Mouse (Mus musculus) hindbrain, embryonic 14.5 days (tissue): ENCODE data around the gene Alk. TPM values are rescaled to one million over a fixed set of nuclear protein-coding genes. Genes with fewer than 3 reads are reported as not detected.

ENCODE experiments used
- ATAC-seq: fragments of 200-750 bp; cut with Nextera tagmentation; 2 replicates; pipeline ENCODE4 v1.8.0; 2017; ENCODE audit warnings: moderate number of reproducible peaks, mild to moderate bottlenecking, moderate TSS enrichment, moderate library complexity; ENCODE audit not compliant: low FRiP score
- DNase-seq: peaks from one replicate; pipeline ENCODE4 v3.0.0-alpha.2; 2015; ENCODE audit warnings: low spot score
- H3K27ac ChIP-seq: fragments of 300-500 bp; sonication (generic); 2 replicates; pipeline ENCODE4 v1.5.1; 2014; ENCODE audit warnings: mild to moderate bottlenecking, moderate library complexity
- H3K27me3 ChIP-seq: fragments of 300-500 bp; sonication (generic); 2 replicates; pipeline ENCODE4 v1.6.1; 2014; ENCODE audit warnings: mild to moderate bottlenecking, low read length, mixed read lengths; ENCODE audit not compliant: control insufficient read depth, insufficient read depth
- H3K36me3 ChIP-seq: fragments of 300-500 bp; sonication (generic); replicated peaks from 2 replicates; pipeline ENCODE4 v1.6.1; 2014; ENCODE audit not compliant: control insufficient read depth, insufficient read depth
- H3K4me1 ChIP-seq: fragments of 300-500 bp; sonication (generic); replicated peaks from 2 replicates; pipeline ENCODE4 v1.6.1; 2014; ENCODE audit warnings: antibody characterized with exemption, low read length, mixed read lengths; ENCODE audit not compliant: control insufficient read depth, insufficient read depth
- H3K4me2 ChIP-seq: fragments of 300-500 bp; sonication (generic); replicated peaks from 2 replicates; pipeline ENCODE4 v1.6.1; 2014; ENCODE audit warnings: mild to moderate bottlenecking, moderate library complexity
- H3K4me3 ChIP-seq: fragments of 300-500 bp; sonication (generic); replicated peaks from 2 replicates; pipeline ENCODE4 v1.5.1; 2014; ENCODE audit warnings: mild to moderate bottlenecking, low read length
- H3K9ac ChIP-seq: fragments of 300-500 bp; sonication (generic); 2 replicates; pipeline ENCODE4 v1.6.1; 2014
- H3K9me3 ChIP-seq: fragments of 300-500 bp; sonication (generic); 2 replicates; pipeline ENCODE4 v1.6.1; 2016; ENCODE audit warnings: low read length; ENCODE audit not compliant: control insufficient read depth
- WGBS: fragments of 180-500 bp; shearing (Covaris S2); extraction: QIAGEN DNeasy Blood & Tissue Kit; methylation state at CpG from one replicate; pipeline ENCODE4 v1.1.7; 2014; 5-methylcytosine and 5-hydroxymethylcytosine counted together
- polyA plus RNA-seq: library from polyadenylated mRNA; unstranded; fragments of >200 nt; fragmentation: Nextera tagmentation; extraction: Ambion mirVana; gene quantifications from 2 replicates; pipeline ENCODE4 v1.2.1, GENCODE M21; 2014

Alk gene
- polyA plus RNA-seq, 1 experiment from 2014 or later = 3.2 TPM

DNA sequence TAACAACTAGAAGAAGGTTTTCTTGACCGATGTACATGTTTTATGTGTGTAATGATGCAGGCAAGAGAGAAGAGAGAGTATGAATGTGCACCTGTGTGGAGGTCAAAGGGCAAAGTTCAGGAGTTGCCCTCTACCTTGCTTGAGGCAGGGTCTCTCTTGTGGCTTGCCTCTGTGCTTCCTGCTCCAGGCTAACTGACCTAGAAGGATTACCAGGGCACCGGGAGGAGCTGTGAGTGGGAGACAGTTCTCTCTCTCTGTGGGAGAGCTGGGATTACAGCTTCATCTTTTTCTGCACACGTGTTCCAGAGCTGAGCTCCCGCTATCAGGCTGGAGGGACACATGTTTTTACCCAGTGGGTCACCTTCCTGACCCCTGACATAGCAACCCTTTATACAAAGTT lies 127.5 kb downstream of the Alk start:
- H3K4me1 ChIP-seq = peaks cover 3% of the 10 kb centered on the region; the same call in 1 of the 2 replicates
- no peak for ATAC-seq
- DNase-seq = no peak
- no peak overlapping the region for H3K27ac ChIP-seq
- no peaks in the 10 kb centered on the region for H3K9me3 ChIP-seq
- 59% methylated on average over 4 of the region's 4 CpGs for WGBS
- H3K4me2 ChIP-seq = no peak overlapping the region
- H3K36me3 ChIP-seq = no peaks in the 10 kb centered on the region
- H3K9ac ChIP-seq = no peak overlapping the region
- no peaks in the 10 kb centered on the region for H3K27me3 ChIP-seq
- H3K4me3 ChIP-seq = no peak overlapping the region

- Histone ChIP-seq H3K4me1 (peaks cover 3% of the 10 kb centered on the region; the same call in 1 of the 2 replicates), H3K27me3 (no peaks in the 10 kb centered on the region), H3K4me2 (no peak overlapping the region), H3K36me3 (no peaks in the 10 kb centered on the region), H3K4me3 (no peak overlapping the region), H3K27ac (no peak overlapping the region), H3K9me3 (no peaks in the 10 kb centered on the region), H3K9ac (no peak overlapping the region)
- ATAC-seq = peak; percentile 64; the same call in 1 of the 2 replicates
- 32% methylated on average over 5 of the region's 5 CpGs for WGBS
- DNase-seq = peak; percentile 39
Observed at GRCm38 (mm10) chr17:72474166-72474565, 130.3 kb downstream of the Alk start.

DNA sequence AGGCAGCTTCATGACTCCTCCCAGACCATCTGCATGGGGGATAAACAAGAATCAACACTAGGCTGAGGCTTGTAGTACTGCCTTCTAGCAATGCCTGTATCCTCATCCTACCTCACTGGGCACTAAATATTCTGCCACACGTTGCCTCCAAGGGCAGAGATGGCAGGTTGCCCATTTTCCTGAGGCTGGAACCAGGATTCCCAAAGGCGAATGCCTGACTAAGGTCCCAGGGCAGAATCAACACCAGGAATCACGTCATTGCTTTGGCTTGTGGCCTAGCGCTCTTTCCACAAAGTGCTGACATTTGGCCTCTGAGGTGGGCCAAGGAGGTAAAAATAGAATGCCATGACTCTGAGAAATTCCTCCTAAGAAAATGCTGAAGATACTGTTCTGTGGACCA lies 155.9 kb downstream of the Alk start:
- DNase-seq (no peak), ATAC-seq (no peak)
- Histone ChIP-seq H3K9ac (no peak overlapping the region), H3K27ac (no peak overlapping the region), H3K27me3 (no peaks in the 10 kb centered on the region), H3K4me2 (no peak overlapping the region), H3K4me1 (no peaks in the 10 kb centered on the region), H3K36me3 (no peaks in the 10 kb centered on the region), H3K9me3 (no peaks in the 10 kb centered on the region), H3K4me3 (no peak overlapping the region)
- WGBS = 82% methylated on average over 4 of the region's 4 CpGs

DNA sequence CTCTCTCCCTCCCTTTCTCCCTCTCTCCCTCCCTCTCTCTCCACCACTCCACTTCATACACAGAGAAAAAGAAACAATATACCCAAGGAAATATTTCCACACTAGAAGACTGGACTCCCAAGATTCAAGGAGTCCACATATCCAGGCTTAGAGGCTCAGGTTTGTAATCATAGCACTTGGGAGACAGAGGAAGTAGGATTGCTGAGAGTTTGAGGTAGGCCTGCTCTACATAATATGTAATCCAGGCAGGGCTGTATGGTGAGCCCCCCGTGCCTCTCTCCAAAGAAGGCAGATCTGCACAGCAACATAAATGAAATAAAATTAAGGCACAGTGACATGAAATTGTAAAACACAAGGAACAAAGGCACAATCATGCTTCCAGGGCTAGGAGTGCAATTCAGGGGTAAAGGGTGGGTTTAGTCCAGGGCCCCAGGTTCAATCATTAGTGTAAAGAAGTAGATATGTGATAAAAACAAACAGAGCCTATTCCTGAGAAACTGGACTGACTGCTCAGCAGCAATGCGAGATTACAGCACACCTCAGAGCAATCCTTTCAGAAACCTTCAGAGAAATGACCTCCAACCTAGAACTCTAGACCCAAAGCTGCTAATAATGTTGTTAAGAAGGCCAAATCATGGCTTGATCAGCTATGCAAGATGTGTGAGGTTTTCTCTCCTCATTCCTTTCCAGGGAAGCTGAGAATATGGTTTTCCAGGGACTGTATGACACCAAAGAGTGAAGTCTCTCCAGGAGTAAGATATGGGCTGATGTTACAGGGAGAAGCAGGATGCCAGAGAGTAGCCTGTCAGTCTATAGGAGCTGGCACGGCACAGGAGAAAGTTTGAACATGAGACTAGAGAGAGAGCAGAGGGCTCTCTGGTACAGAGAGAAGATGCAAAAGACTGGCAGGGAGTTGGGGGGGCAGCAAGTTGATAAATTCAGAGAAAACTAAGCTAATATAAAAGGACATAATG lies 158.9 kb downstream of the Alk start:
- Histone ChIP-seq H3K36me3 (no peaks in the 10 kb centered on the region), H3K27me3 (no peaks in the 10 kb centered on the region), H3K9ac (no peak overlapping the region), H3K4me1 (no peaks in the 10 kb centered on the region), H3K9me3 (no peaks in the 10 kb centered on the region), H3K4me3 (no peak overlapping the region), H3K4me2 (no peak overlapping the region), H3K27ac (no peak overlapping the region)
- WGBS = 74% methylated on average over 3 of the region's 3 CpGs
- no peak for ATAC-seq
- no peak for DNase-seq

DNA sequence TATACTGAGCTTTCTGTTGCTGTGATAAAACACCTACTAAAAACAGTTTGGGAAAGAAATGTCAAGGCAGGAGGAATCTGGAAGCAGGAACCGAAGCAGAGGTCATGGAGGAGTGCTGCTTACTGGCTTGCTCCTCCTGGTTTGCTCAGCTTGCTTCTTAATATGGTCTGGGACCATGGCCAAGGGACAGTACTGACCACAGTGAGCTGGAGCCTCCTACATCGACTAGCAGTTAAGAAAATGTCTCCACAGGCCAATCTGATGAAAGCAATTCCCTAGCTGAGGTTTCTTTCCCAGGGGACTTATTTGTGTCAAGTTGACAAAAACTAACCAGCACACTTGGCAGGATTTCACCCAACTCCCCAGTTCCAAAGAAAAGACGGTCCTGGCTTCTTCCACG lies 187.0 kb downstream of the Alk start:
- Histone ChIP-seq H3K36me3 (no peaks in the 10 kb centered on the region), H3K9me3 (no peaks in the 10 kb centered on the region), H3K4me2 (no peak overlapping the region), H3K4me1 (no peaks in the 10 kb centered on the region), H3K4me3 (no peak overlapping the region), H3K27ac (no peak overlapping the region), H3K9ac (no peak overlapping the region), H3K27me3 (no peaks in the 10 kb centered on the region)
- no peak for DNase-seq
- WGBS = 86% methylated on average over 4 of the region's 4 CpGs
- no peak for ATAC-seq

DNA sequence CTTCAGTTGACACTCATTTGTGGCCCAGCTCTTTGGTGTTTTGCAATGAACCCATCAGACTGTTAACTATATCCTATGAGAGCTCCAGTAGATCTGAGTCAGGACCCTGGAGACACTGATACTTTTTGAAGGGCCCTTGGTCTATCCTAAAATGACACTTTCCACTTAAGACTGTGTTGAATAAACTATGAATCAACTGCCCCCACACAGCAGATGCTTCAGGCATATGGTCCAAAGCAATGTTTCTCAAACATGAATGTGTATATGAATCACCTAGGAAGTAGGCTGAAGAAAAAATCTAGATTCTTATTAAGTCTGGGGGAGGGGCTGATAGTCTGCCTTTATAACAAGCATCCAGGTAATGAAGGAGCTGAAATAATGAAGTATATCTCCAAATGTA lies 189.8 kb downstream of the Alk start:
- Histone ChIP-seq H3K9me3 (no peaks in the 10 kb centered on the region), H3K27me3 (no peaks in the 10 kb centered on the region), H3K36me3 (no peaks in the 10 kb centered on the region), H3K27ac (no peak overlapping the region), H3K4me3 (no peak overlapping the region), H3K4me2 (no peak overlapping the region), H3K4me1 (no peaks in the 10 kb centered on the region), H3K9ac (no peak overlapping the region)
- ATAC-seq (no peak), DNase-seq (no peak)

DNA sequence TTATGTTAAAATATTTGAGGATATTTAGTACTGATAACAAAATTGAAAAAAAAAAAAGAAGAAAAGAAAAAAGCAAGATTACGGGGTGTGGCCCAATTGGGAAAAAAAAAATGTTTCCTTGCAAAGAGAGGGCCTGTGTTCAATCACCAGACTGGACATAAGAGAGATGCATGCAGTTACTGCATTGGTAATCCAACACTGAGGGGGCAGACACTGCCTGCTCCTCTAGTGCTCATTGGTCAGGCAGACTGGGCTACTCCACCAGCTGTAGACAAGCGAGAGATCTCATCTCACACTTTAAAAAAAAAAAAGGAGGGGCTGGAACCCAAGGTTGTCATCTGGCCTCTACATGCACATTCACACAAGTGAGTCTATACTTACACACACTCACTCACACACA lies 199.6 kb downstream of the Alk start:
- WGBS = 92% methylated on average over 2 of the region's 2 CpGs
- DNase-seq = no peak
- H3K9ac ChIP-seq = no peak overlapping the region
- no peaks in the 10 kb centered on the region for H3K27me3 ChIP-seq
- H3K36me3 ChIP-seq = no peaks in the 10 kb centered on the region
- H3K9me3 ChIP-seq = no peaks in the 10 kb centered on the region
- no peak overlapping the region for H3K4me2 ChIP-seq
- no peaks in the 10 kb centered on the region for H3K4me1 ChIP-seq
- H3K27ac ChIP-seq = no peak overlapping the region
- no peak for ATAC-seq
- no peak overlapping the region for H3K4me3 ChIP-seq

DNA sequence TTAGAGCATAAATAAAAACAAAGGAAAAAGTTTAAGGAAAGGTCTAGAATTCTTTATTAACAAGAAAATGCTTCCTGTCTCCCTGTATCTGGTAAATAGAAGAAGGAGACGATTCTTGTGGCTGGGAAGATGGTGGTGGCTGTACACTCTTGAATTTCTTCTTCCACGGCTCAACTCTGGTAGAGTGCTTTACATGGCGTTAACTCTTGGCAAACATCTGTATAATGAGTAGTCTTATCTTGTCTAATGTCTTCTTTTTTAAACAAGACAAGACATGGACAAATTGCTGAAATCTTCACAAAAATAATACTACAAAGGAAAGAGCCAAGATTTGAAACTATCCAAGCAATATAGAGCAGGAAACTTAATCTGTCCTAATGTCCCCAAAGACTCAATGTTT lies 202.6 kb downstream of the Alk start:
- DNase-seq = no peak
- Histone ChIP-seq H3K4me3 (no peak overlapping the region), H3K4me1 (no peaks in the 10 kb centered on the region), H3K4me2 (no peak overlapping the region), H3K9me3 (no peaks in the 10 kb centered on the region), H3K27ac (no peak overlapping the region), H3K27me3 (no peaks in the 10 kb centered on the region), H3K36me3 (no peaks in the 10 kb centered on the region), H3K9ac (no peak overlapping the region)
- WGBS = 89% methylated on average over 3 of the region's 3 CpGs
- ATAC-seq = no peak

- H3K9me3 ChIP-seq = no peaks in the 10 kb centered on the region
Observed at GRCm38 (mm10) chr17:72401349-72401748, 203.1 kb downstream of the Alk start.

More at GRCm38 (mm10) chr17:72401349-72401748, 203.1 kb downstream of the Alk start:
- Histone ChIP-seq H3K36me3 (no peaks in the 10 kb centered on the region), H3K9ac (no peak overlapping the region), H3K27me3 (no peaks in the 10 kb centered on the region; the same call in 1 of the 2 replicates), H3K4me2 (no peak overlapping the region), H3K4me1 (no peaks in the 10 kb centered on the region), H3K27ac (no peak overlapping the region), H3K4me3 (no peak overlapping the region)
- ATAC-seq (no peak), DNase-seq (no peak)
- WGBS = 88% methylated on average over 2 of the region's 2 CpGs
